Mouse (Mus musculus) gonadal fat pad, adult 2 months (tissue): ENCODE measurements at regions not wholly inside any gene's neighbourhood (a gene's known extent, or its start where the extent isn't known, plus 50 kb on each side); places are given as distances from the start of the nearest gene placed in this dataset.

ENCODE experiments used
- DNase-seq: peaks from one replicate; pipeline ENCODE4 v3.0.0-alpha.2; 2012; ENCODE audit warnings: low read depth

- no peak for DNase-seq
Measured at GRCm38 (mm10) chr11:43952151-43952550, 51.1 kb upstream of the Adra1b start.

- DNase-seq: no peak
Measured at GRCm38 (mm10) chr11:43958241-43958975, 57.4 kb upstream of the Adra1b start.

DNA sequence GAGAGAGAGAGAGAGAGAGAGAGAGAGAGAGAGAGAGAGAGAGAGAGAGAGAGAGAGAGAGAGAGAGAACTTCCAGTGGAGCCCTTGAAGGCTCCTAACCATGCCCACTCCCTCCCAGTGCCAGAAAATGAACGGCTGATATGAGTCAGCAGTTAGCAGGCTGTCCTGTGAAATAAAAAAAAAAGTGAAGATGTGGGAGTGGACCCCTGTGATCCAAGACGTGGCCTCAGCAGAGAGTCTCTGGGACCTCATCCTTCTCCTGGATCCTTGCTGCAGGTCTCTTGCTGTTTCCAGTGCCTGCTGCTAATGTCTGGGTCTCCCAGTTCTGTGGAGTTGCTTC, 57.9 kb upstream of the Adra1b start:
- DNase-seq: no peak

- no peak for DNase-seq
Measured at GRCm38 (mm10) chr11:43960348-43961105, 59.5 kb upstream of the Adra1b start.

- no peak for DNase-seq
Measured at GRCm38 (mm10) chr11:43961398-43962070, 60.5 kb upstream of the Adra1b start.

GRCm38 (mm10) chr11:43967764-43968163, 66.8 kb upstream of the Adra1b start:
- no peak for DNase-seq

- no peak for DNase-seq
Measured at GRCm38 (mm10) chr11:43971886-43972285, 70.9 kb upstream of the Adra1b start.

GRCm38 (mm10) chr11:43976024-43976423, 75.0 kb upstream of the Adra1b start:
- no peak for DNase-seq

- DNase-seq: no peak
Measured at GRCm38 (mm10) chr11:43979406-43979805, 78.4 kb upstream of the Adra1b start.

DNA sequence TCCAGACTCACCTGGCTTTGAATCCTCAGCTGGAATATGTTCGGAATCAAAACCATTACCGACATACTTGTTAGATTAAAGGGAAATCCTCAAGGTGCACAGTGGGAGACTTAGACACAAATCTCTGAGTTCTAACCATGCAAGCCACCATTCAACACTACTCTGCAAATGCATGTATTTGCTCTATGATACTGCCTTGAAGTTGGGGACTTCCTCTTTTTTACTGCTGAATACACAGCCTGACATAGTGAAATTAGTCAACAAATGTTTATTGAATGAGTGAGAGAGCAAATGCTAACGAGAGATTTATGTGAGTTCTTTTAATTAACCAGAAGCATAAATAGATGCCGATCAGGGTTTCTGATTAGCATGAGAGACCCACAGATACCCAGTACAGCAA, 79.4 kb upstream of the Adra1b start:
- DNase-seq: no peak

DNA sequence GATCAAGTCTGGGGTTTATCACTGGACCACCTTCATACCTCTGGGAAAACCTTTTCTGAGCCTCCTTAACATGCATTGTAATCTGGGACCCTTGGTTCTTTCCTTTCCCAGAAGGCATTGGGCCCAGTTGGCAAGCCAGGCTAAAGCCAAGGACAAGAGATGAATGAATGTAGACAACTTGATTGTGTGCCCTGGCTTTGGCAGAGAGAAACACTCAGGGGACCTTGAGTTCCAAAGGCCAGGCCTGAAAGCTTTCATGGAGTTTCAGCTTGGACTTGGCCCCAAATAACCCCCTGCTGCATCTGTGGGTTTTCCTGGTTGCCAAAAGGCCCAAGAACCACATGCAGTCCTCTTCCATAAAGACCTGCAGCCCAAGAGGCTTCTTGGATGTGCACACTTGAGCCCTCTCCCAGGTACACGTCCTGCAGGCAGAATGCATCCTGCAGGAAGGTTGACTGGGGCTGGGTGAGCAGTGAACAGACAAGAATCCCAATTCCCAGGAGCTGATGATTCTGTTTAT, 89.0 kb upstream of the Adra1b start:
- no peak for DNase-seq

- no peak for DNase-seq
Measured at GRCm38 (mm10) chr11:43992011-43992471, 91.0 kb upstream of the Adra1b start.

GRCm38 (mm10) chr11:43998046-43998725, 97.2 kb upstream of the Adra1b start:
- no peak for DNase-seq

DNA sequence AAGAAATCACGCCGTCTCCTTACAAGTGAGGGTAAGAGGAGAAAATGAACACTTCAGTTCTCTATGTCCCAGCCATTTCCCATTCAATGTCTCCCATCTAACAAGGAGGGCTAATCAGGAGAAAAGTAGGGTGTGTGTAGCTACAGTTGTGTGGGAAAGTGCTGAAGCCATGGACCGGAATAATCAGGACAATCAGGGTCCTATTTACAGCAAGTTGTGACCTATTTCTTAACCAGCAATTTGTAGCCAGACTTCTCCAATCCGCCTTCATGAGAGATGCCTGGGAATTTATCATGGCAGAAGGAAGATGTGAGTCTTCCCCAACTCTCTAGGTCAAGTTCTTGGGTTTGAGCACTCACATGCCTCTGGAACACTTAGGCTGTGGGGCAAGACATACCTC, 99.0 kb upstream of the Adra1b start:
- no peak for DNase-seq

- no peak for DNase-seq
Measured at GRCm38 (mm10) chr11:44001843-44002589, 101.0 kb upstream of the Adra1b start.

- DNase-seq: no peak
Measured at GRCm38 (mm10) chr11:44002716-44003522, 101.9 kb upstream of the Adra1b start.

GRCm38 (mm10) chr11:44007526-44008040, 106.6 kb upstream of the Adra1b start:
- no peak for DNase-seq

- no peak for DNase-seq
Measured at GRCm38 (mm10) chr11:44012314-44012713, 111.3 kb upstream of the Adra1b start.

DNA sequence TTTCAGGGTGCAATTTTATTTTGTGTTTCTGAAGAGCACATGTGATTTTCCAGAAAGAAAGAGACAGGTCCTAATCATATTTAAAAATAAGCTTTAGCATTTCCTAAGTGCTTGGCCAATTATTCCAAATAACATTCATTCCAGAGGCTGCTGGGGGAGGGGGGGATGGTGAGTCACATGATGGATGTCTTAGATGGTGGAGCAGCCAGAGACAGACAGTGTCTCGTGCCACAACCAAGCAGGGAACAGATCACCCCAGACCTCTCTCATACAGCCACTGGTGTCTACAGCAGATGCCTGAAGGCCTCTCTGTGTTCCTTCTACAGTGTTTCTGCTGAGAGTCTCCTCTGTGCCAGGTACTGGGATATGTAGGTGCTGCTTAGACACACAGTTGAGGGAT, 112.8 kb upstream of the Adra1b start:
- DNase-seq: no peak

DNA sequence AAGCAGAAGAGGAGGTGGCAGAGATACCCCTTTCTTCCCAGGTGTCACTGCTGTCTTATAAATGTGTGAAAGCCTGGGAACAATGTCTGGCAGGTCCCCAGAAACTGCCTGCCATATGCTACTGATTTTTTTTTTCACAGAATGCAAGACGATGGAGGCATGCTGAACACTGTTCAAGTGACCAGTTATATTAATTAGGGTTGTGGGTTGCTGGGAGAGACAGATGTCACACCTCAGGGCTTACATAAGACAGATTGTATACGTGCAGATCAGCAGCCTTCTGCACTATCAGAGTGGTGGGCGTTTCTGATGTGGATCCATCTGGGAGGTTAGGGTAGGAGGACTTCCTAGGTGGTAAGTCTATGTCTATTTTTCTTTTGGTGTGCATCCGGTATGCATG, 120.6 kb upstream of the Adra1b start:
- DNase-seq: no peak
